Mouse (Mus musculus) CH12.LX (cell line): ENCODE measurements at regions not wholly inside any gene's neighbourhood (a gene's known extent, or its start where the extent isn't known, plus 50 kb on each side); places are given as distances from the start of the nearest gene placed in this dataset.
"Not testable (repeated sequence)": the region's sequence is repeated elsewhere in the genome, so short reads cannot be mapped to it uniquely, and the experiment has no call there.

Source experiments
- DNase-seq: peaks from one replicate; pipeline ENCODE4 v3.0.0-alpha.2; 2013; ENCODE audit errors: extremely low read depth
- H3K27ac ChIP-seq: 2 replicates; pipeline ENCODE4 v1.5.1; 2012; ENCODE audit warnings: low read depth, mild to moderate bottlenecking, control low read depth, moderate library complexity; ENCODE audit not compliant: insufficient read depth
- H3K27me3 ChIP-seq: replicated peaks from 2 replicates; pipeline ENCODE3; 2012; ENCODE audit warnings: inconsistent platforms
- H3K36me3 ChIP-seq, 2 experiments: replicated peaks in 1 of 2; 2 replicates each; pipeline versions ENCODE3 to v1.6.1; 2012; ENCODE audit warnings: inconsistent platforms in 1 of 2, low read length in 1 of 2, mild to moderate bottlenecking in 1 of 2, mixed read lengths in 1 of 2, moderate library complexity in 1 of 2; ENCODE audit not compliant: control insufficient read depth in 1 of 2, insufficient read depth in 1 of 2
- H3K4me1 ChIP-seq, 2 experiments: 2 replicates each; pipeline ENCODE4 v1.6.1; 2012; ENCODE audit warnings: inconsistent platforms in 1 of 2, moderate library complexity in 1 of 2; ENCODE audit not compliant: insufficient read depth in 2 of 2, control insufficient read depth in 1 of 2
- H3K4me2 ChIP-seq: 2 replicates; pipeline ENCODE4 v1.6.1; 2012; ENCODE audit warnings: low read depth, mild to moderate bottlenecking, control low read depth; ENCODE audit not compliant: poor library complexity, insufficient read depth, severe bottlenecking
- H3K4me3 ChIP-seq, 3 experiments: fragments of 150-350 bp in 1 of 3; sonication (generic) in 1 of 3; replicated peaks in 1 of 3; 2 replicates each; pipeline versions ENCODE3 to v1.5.1; 2011 to 2012; ENCODE audit warnings: low read depth in 2 of 3, low read length in 2 of 3, mild to moderate bottlenecking in 2 of 3, moderate library complexity in 2 of 3, control low read depth in 1 of 3, improper control_type of control experiment in 1 of 3, inconsistent platforms in 1 of 3, mixed read lengths in 1 of 3; ENCODE audit not compliant: poor library complexity in 1 of 3
- H3K79me2 ChIP-seq: replicated peaks from 2 replicates; pipeline ENCODE4 v1.6.1; 2012; ENCODE audit warnings: mild to moderate bottlenecking, moderate library complexity; ENCODE audit not compliant: control insufficient read depth, poor library complexity, insufficient read depth, severe bottlenecking; ENCODE audit errors: extremely low read depth
- H3K9ac ChIP-seq: 2 replicates; pipeline ENCODE4 v1.6.1; 2012; ENCODE audit warnings: low read depth, mild to moderate bottlenecking, control low read depth, moderate library complexity; ENCODE audit not compliant: insufficient read depth
- H3K9me3 ChIP-seq: replicated peaks from 2 replicates; pipeline ENCODE3; 2012; ENCODE audit warnings: low read length, inconsistent platforms, mixed read lengths
- BHLHE40 ChIP-seq: IDR thresholded peaks from 2 replicates; pipeline ENCODE4 v1.6.1; 2011; ENCODE audit warnings: mild to moderate bottlenecking, low read depth, low read length, improper control_type of control experiment
- CHD2 ChIP-seq: IDR thresholded peaks from 2 replicates; pipeline ENCODE4 v1.6.1; 2011; ENCODE audit warnings: low read length, improper control_type of control experiment
- CTCF ChIP-seq, 2 experiments: IDR thresholded peaks in 1 of 2; conservative IDR thresholded peaks in 1 of 2; 2 replicates each; pipeline ENCODE4 v1.5.1; 2011 to 2012; ENCODE audit warnings: low read depth in 2 of 2, low read length in 2 of 2, improper control_type of control experiment in 1 of 2, inconsistent platforms in 1 of 2, mild to moderate bottlenecking in 1 of 2, moderate library complexity in 1 of 2
- E2F4 ChIP-seq: IDR thresholded peaks from 2 replicates; pipeline ENCODE4 v1.6.1; 2011; ENCODE audit warnings: low read depth, low read length, improper control_type of control experiment; ENCODE audit not compliant: insufficient replicate concordance
- EP300 ChIP-seq: IDR thresholded peaks from 2 replicates; pipeline ENCODE4 v1.6.1; 2011; ENCODE audit warnings: low read length, improper control_type of control experiment
- HCFC1 ChIP-seq: IDR thresholded peaks from 2 replicates; pipeline ENCODE4 v1.6.1; 2012; ENCODE audit warnings: low read depth, mild to moderate bottlenecking, inconsistent platforms, low read length, improper control_type of control experiment
- JUN ChIP-seq: IDR thresholded peaks from 2 replicates; pipeline ENCODE4 v1.6.1; 2011; ENCODE audit warnings: low read depth, mild to moderate bottlenecking, low read length, improper control_type of control experiment, moderate library complexity; ENCODE audit not compliant: insufficient read depth
- KAT2A ChIP-seq: IDR thresholded peaks from 2 replicates; pipeline ENCODE4 v1.6.1; 2012; ENCODE audit warnings: low read length, improper control_type of control experiment, inconsistent platforms; ENCODE audit not compliant: insufficient replicate concordance
- MAFK ChIP-seq: IDR thresholded peaks from 2 replicates; pipeline ENCODE4 v1.6.1; 2011; ENCODE audit warnings: low read length, improper control_type of control experiment; ENCODE audit not compliant: insufficient replicate concordance
- MAZ ChIP-seq: IDR thresholded peaks from 2 replicates; pipeline ENCODE4 v1.6.1; 2012; ENCODE audit warnings: low read depth, mild to moderate bottlenecking, inconsistent platforms, low read length, improper control_type of control experiment, moderate library complexity
- MEF2A ChIP-seq: IDR thresholded peaks from 2 replicates; pipeline ENCODE4 v1.6.1; 2014; ENCODE audit warnings: low read depth, mild to moderate bottlenecking, inconsistent platforms, low read length, improper control_type of control experiment, borderline replicate concordance
- MXI1 ChIP-seq: IDR thresholded peaks from 2 replicates; pipeline ENCODE4 v1.6.1; 2011; ENCODE audit warnings: mild to moderate bottlenecking, low read depth, low read length, improper control_type of control experiment
- NELFE ChIP-seq: IDR thresholded peaks from 2 replicates; pipeline ENCODE4 v1.6.1; 2011; ENCODE audit warnings: low read depth, low read length, improper control_type of control experiment
- PAX5 ChIP-seq: IDR thresholded peaks from 2 replicates; pipeline ENCODE4 v1.6.1; 2012; ENCODE audit warnings: low read length, inconsistent platforms, mixed read lengths
- RAD21 ChIP-seq: IDR thresholded peaks from 2 replicates; pipeline ENCODE4 v1.6.1; 2011; ENCODE audit warnings: low read depth, mild to moderate bottlenecking, low read length, improper control_type of control experiment, moderate library complexity
- SIN3A ChIP-seq: IDR thresholded peaks from 2 replicates; pipeline ENCODE4 v1.6.1; 2012; ENCODE audit warnings: low read length, improper control_type of control experiment, inconsistent platforms
- SMC3 ChIP-seq: IDR thresholded peaks from 2 replicates; pipeline ENCODE4 v1.6.1; 2011; ENCODE audit warnings: low read depth, low read length, improper control_type of control experiment
- TBP ChIP-seq: conservative IDR thresholded peaks from 2 replicates; pipeline ENCODE4 v1.6.1; 2011; ENCODE audit warnings: low read depth, low read length, improper control_type of control experiment
- USF2 ChIP-seq: conservative IDR thresholded peaks from 2 replicates; pipeline ENCODE4 v1.6.1; 2011; ENCODE audit warnings: low read depth, low read length, improper control_type of control experiment
- ZC3H11A ChIP-seq: IDR thresholded peaks from 2 replicates; pipeline ENCODE4 v1.6.1; 2012; ENCODE audit warnings: low read depth, mild to moderate bottlenecking, inconsistent platforms, low read length, improper control_type of control experiment
- ZKSCAN1 ChIP-seq: IDR thresholded peaks from 2 replicates; pipeline ENCODE4 v1.6.1; 2012; ENCODE audit warnings: low read depth, inconsistent platforms, low read length, improper control_type of control experiment, borderline replicate concordance
- ZNF384 ChIP-seq: IDR thresholded peaks from 2 replicates; pipeline ENCODE4 v1.6.1; 2012; ENCODE audit warnings: low read depth, low read length, improper control_type of control experiment, inconsistent platforms
- dilution Hi-C: fragments of 300-500 bp; cut with MboI; formaldehyde crosslinking; loops from 2 replicates; pipeline ENCODE4 v1.14.3; 2020; ENCODE audit warnings: low sequenced_read_pairs; ENCODE audit not compliant: extremely low pct_unique_long_range_greater_than_20kb, extremely low pct_ligation_motif_present
- in situ Hi-C: fragments of 300-500 bp; cut with MboI; formaldehyde crosslinking; loops from 3 replicates; pipeline ENCODE4 v1.14.3; 2019; ENCODE audit warnings: low sequenced_read_pairs, low pct_ligation_motif_present, low pct_unique_long_range_greater_than_20kb, mixed read lengths

DNA sequence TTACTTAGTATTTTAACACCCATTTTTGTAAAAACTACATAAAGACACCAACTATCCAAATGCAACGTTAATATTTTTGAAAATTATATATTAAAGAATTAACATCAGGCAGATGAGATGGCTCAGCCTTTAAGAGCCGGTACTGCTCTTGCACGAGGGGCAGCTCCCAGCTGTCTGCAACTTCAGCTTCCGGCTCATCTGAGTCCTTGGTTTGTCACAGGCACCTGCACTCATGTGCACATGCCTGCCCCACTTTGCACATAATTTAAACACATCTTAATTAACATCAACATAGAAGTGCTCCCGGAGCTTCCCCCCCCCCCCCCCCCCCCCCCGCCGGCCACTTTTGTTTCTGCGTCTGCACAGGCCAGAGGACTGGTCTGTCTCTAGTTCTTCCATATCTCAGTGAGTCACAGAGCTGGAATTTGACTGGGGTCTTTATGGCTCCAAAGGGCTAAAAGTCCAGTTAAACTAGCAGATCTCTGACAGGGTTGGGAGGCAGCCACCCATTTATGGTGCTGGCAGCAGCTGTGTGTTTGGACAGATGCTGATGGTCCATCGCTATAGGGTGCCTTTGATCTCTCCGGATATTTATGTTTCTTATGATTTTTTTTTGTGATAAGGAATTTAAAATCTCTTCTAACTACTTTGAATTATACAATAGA is 61.9 kb upstream of the Wdr26 start:
- in situ Hi-C loops, result no loop called here
- dilution Hi-C loops, result no loop called here
- Histone ChIP-seq H3K4me1 (no peaks in the 10 kb centered on the region; a peak in 1 of 4 replicates), H3K9ac (no peak overlapping the region), H3K27ac (no peak overlapping the region), H3K36me3 (no peaks in the 10 kb centered on the region), H3K27me3 (no peaks in the 10 kb centered on the region), H3K79me2 (no peaks in the 10 kb centered on the region), H3K9me3 (no peaks in the 10 kb centered on the region), H3K4me3 (no peak overlapping the region), H3K4me2 (no peak overlapping the region)
- DNase-seq, result no peak
- TF ChIP-seq ZC3H11A (no peak), NELFE (no peak), MXI1 (no peak), MAZ (no peak), PAX5 (no peak), RAD21 (no peak), CTCF (conservative IDR thresholded peaks at IDR 0.05 in 1 of 2, IDR thresholded peaks at IDR 0.05 in 1 of 2; ENCODE audit: low read depth in 2 of 2, low read length in 2 of 2) (no peak), HCFC1 (no peak), SMC3 (no peak), ZKSCAN1 (no peak), MAFK (no peak), ZNF384 (no peak), CHD2 (no peak), JUN (no peak), BHLHE40 (no peak), MEF2A (no peak)

DNA sequence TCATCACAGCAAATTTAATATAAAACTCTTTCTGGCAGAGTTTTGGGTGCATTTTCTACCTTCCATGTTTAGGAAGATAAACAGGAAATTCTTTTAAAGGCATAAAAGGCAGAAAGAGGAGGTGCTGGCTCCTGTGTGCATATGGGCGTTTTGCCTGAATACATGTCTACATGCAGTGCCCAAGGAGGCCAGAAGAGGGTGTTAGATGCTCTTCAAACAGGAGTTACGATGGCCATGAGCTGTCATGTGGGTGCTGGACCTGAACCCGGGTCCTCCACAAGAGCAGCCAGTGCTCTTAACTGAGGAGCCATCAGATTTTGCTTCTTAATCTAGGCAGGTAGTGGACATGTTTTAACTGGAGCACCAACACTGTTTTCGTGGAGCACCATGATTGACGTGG is 69.0 kb upstream of the Wdr26 start:
- Histone ChIP-seq H3K79me2 (no peaks in the 10 kb centered on the region), H3K4me3 (no peak overlapping the region), H3K36me3 (no peaks in the 10 kb centered on the region), H3K27ac (no peak overlapping the region), H3K9me3 (no peaks in the 10 kb centered on the region), H3K27me3 (no peaks in the 10 kb centered on the region), H3K4me2 (no peak overlapping the region), H3K9ac (no peak overlapping the region), H3K4me1 (0 out of 4 replicates have a peak, but pooled peaks cover 0 to 6% of the 10 kb centered on the region in 2 experiments)
- in situ Hi-C loops, result loop anchor here (25.0 kb wide), 1 partner anchor 256 kb away; no protein-coding TSS in a partner anchor
- DNase-seq, result peak; percentile 24
- dilution Hi-C loops, result no loop called here
- no peak for TF ChIP-seq EP300
- no peak for TF ChIP-seq KAT2A
- TF ChIP-seq BHLHE40, result no peak
- TF ChIP-seq TBP, result no peak
- TF ChIP-seq CTCF (conservative IDR thresholded peaks at IDR 0.05 in 1 of 2, IDR thresholded peaks at IDR 0.05 in 1 of 2; ENCODE audit: low read depth in 2 of 2, low read length in 2 of 2), result peak in 1 of 2 experiments; percentile 42; a peak in 2 of 4 replicates
- TF ChIP-seq SMC3, result peak; percentile 14; the same call in 1 of the 2 replicates
- TF ChIP-seq USF2, result no peak
- no peak for TF ChIP-seq MAZ
- no peak for TF ChIP-seq E2F4
- TF ChIP-seq SIN3A, result no peak

DNA sequence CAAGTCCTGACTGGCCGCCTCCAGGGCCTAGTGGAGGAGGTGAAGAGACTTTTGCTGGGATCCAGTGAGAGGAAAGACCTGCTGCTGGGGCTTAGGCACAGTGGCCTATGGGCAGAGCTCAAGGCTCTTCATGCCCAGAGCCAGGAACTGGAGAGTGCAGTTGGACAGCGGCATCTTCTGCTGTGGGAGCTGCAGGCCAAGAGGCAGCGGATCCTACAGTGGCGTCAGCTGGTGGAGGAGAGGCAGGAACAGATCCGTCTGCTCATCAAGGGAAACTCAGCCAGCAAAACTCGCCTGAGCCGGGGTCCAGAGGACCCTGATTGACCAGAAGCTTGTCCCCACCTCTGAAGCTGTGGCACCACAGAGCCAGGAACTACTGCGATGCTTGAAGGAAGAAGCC is 69.4 kb upstream of the Cnih3 start:
- H3K36me3 ChIP-seq, H3K4me1 ChIP-seq, dilution Hi-C loops, H3K4me3 ChIP-seq, H3K27me3 ChIP-seq, DNase-seq, H3K4me2 ChIP-seq, H3K79me2 ChIP-seq, H3K27ac ChIP-seq, H3K9ac ChIP-seq, H3K9me3 ChIP-seq: not testable (repeated sequence)
- in situ Hi-C loops, result loop anchor here (25.0 kb wide), 1 partner anchor 254 kb away; no protein-coding TSS in a partner anchor
